Mouse (Mus musculus) lung, adult 2 months (tissue): ENCODE results near the gene Chrdl1.

Experiments used
- CTCF ChIP-seq: fragments of 200-500 bp; IDR thresholded peaks from 2 replicates; pipeline ENCODE4 v1.5.1; 2011; ENCODE audit warnings: mild to moderate bottlenecking, low read length, control low read depth; ENCODE audit not compliant: insufficient read depth
- POLR2A ChIP-seq: fragments of 200-500 bp; IDR thresholded peaks from 2 replicates; pipeline ENCODE4 v1.6.1; 2011; ENCODE audit warnings: low read depth, mild to moderate bottlenecking, control low read depth, low read length, borderline replicate concordance; ENCODE audit errors: extremely low read depth

- TF ChIP-seq POLR2A (no peak), CTCF (no peak)
Measured at GRCm38 (mm10) chrX:143404601-143405000, 10.5 kb upstream of the Chrdl1 start.
